Comparison of ENCODE assay signal across 17 mouse cellular contexts in genomic region chr17:50318810-50319209, GRCm38 (mm10). TPM values are rescaled to one million over a fixed set of nuclear protein-coding genes. Genes with fewer than 3 reads are reported as not detected.
"Had no signal": no experiment of that assay in that cellular context is flagged by ENCODE, and none has a peak within 500 bp of the region (broad histone marks: within the 10 kb centered on the region; RNA-seq: fewer than 3 reads in every experiment).

No protein-coding gene starts in this region.

- H3K9me3 ChIP-seq: limb, embryonic 13.5 days; midbrain, embryonic 10.5 days; neural tube, embryonic 13.5 days; stomach, embryonic 15.5 days had no signal

- H3K27ac ChIP-seq: layer of hippocampus, adult 2 months; limb, embryonic 13.5 days; midbrain, embryonic 10.5 days; neural tube, embryonic 13.5 days; stomach, embryonic 15.5 days had no signal

- H3K36me3 ChIP-seq: limb, embryonic 13.5 days; midbrain, embryonic 10.5 days; neural tube, embryonic 13.5 days; stomach, embryonic 15.5 days had no signal

- H3K4me3 ChIP-seq: layer of hippocampus, adult 2 months; limb, embryonic 13.5 days; midbrain, embryonic 10.5 days; neural tube, embryonic 13.5 days; stomach, embryonic 15.5 days had no signal

- H3K4me2 ChIP-seq: limb, embryonic 13.5 days; neural tube, embryonic 13.5 days; stomach, embryonic 15.5 days had no signal

- H3K4me1 ChIP-seq: limb, embryonic 13.5 days; neural tube, embryonic 13.5 days; stomach, embryonic 15.5 days had no signal

- H3K9ac ChIP-seq: limb, embryonic 13.5 days; neural tube, embryonic 13.5 days; stomach, embryonic 15.5 days had no signal

- DNase-seq: kidney, adult 9 months; kidney, postnatal 10 days; kidney, postnatal 4 days; left cerebral cortex, postnatal 4 days; lung, adult 18-20 months; retina, postnatal 1 day; right cerebral cortex, postnatal 14 days; thymus, postnatal 36 days had no signal

- H3K27me3 ChIP-seq: limb, embryonic 13.5 days; neural tube, embryonic 13.5 days; stomach, embryonic 15.5 days had no signal

- ATAC-seq: inflammation-experienced regulatory T-cells, adult 6 months; intestine, postnatal 0 days; midbrain, embryonic 16.5 days had no signal

RNA-seq across cellular contexts. Expression of gene Dazl, which starts 25.4 kb away (rescaled TPM):
- polyA plus RNA-seq: limb, embryonic 13.5 days; spleen, adult 2 months had no signal
